Mouse (Mus musculus) ES-E14 (cell line): ENCODE data around the gene Cd9.

ENCODE experiments used
- CHD2 ChIP-seq: IDR thresholded peaks from 2 replicates; pipeline ENCODE4 v1.6.1; 2014; ENCODE audit warnings: mild to moderate bottlenecking, low read depth, low read length, inconsistent platforms
- HCFC1 ChIP-seq: IDR thresholded peaks from 2 replicates; pipeline ENCODE4 v1.6.1; 2012; ENCODE audit warnings: low read length, inconsistent platforms, borderline replicate concordance; ENCODE audit not compliant: insufficient read depth
- MAFK ChIP-seq: IDR thresholded peaks from 2 replicates; pipeline ENCODE4 v1.6.1; 2014; ENCODE audit warnings: mild to moderate bottlenecking, low read depth, low read length, inconsistent platforms; ENCODE audit not compliant: insufficient read depth
- ZC3H11A ChIP-seq: IDR thresholded peaks from 2 replicates; pipeline ENCODE4 v1.6.1; 2012; ENCODE audit warnings: low read depth, mild to moderate bottlenecking, inconsistent platforms, low read length, borderline replicate concordance
- ZNF384 ChIP-seq: IDR thresholded peaks from 2 replicates; pipeline ENCODE4 v1.6.1; 2012; ENCODE audit warnings: low read depth, low read length, inconsistent platforms

DNA sequence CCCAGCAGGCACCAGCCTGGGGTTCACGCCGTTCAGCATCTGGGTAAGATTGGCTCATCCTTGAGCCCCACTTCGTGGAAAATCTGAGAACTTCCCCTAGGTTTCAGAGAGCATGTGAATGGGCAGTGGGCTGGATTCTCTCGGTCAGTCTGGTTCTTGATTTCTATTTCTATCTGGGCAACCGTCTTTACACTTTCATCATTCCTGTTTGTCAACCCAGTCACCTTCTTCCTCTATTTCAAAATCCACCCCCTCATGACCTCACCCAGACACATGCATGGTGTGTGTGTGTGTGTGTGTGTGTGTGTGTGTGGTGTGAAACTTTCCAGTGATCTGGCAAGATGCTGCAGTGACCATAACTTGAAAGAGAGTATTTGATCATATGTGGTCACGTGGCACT is 49.2 kb downstream of the Cd9 start:
- TF ChIP-seq CHD2 (no peak), ZNF384 (no peak), HCFC1 (no peak), MAFK (no peak), ZC3H11A (no peak)
